Comparison of ENCODE assay signal across 15 mouse cellular contexts in the genomic region with DNA sequence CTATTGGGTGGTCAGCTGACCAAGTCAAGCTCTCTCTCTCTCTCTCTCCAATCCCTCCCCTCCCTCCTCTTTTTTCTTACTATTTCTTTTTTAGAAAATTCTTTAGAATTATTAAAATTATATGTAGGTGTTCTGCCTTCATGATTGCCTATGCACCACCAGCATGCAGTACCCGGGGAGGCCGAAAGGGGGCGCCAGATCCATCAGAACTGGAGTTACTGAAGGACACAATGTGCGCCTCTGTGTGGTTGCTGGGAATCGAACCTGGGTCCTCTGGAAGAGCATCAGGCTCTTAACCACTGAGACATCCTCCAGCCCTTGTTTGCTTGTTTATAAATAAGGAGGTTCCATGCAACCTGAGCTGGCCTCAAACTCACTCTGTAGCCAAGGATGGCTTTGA. TPM values are rescaled to one million over a fixed set of nuclear protein-coding genes. Genes with fewer than 3 reads are reported as not detected.
DNase-seq lines count a peak whose midpoint lies in the region; ATAC-seq and TF ChIP-seq lines count a peak whose summit lies in the region.
"Had no signal": no experiment of that assay in that cellular context is flagged by ENCODE, and none has a peak within 500 bp of the region (broad histone marks: within the 10 kb centered on the region; RNA-seq: fewer than 3 reads in every experiment).

No protein-coding gene starts in this region.

- TF ChIP-seq EP300 in liver, postnatal 0 days (IDR thresholded peaks at IDR 0.05; ENCODE audit: low read depth) = no peak

- H3K9me3 ChIP-seq in hindbrain, embryonic 13.5 days = no peaks in the 10 kb centered on the region
- no peaks in the 10 kb centered on the region for H3K9me3 ChIP-seq in hindbrain, embryonic 10.5 days
- H3K9me3 ChIP-seq in liver, postnatal 0 days (ENCODE audit: low read length) = no peaks in the 10 kb centered on the region
- no peaks in the 10 kb centered on the region for H3K9me3 ChIP-seq in liver, embryonic 12.5 days (replicated peaks)

- H3K9ac ChIP-seq in hindbrain, embryonic 13.5 days = no peak overlapping the region
- no peak overlapping the region for H3K9ac ChIP-seq in liver, postnatal 0 days (replicated peaks)
- H3K9ac ChIP-seq in liver, embryonic 12.5 days = no peak overlapping the region

- no peak for ATAC-seq in hindbrain, embryonic 13.5 days (ENCODE audit: low FRiP score)
- ATAC-seq in liver, postnatal 0 days = no peak
- no peak for ATAC-seq in liver, embryonic 12.5 days

- DNase-seq in hindbrain, embryonic 10.5 days (ENCODE audit: low spot score) = no peak
- no peak for DNase-seq in liver, postnatal 0 days
- DNase-seq in B cell, adult 2 months = peak; percentile 33 to 34
- DNase-seq in R1 (ENCODE audit: low read depth, low spot score) = peak; percentile 62
- DNase-seq in adrenal gland, adult 8-10 months = no peak
- DNase-seq in urinary bladder, postnatal 36 days (ENCODE audit: low spot score in 2 of 2) = no peak
- DNase-seq: adrenal gland, postnatal 14 days; embryo, embryonic 11 days; heart, adult 18-20 months; heart, postnatal 10 days; kidney, adult 11 months; lung, adult 18-20 months had no signal

- H3K4me1 ChIP-seq in hindbrain, embryonic 13.5 days (replicated peaks) = peaks cover 49% of the 10 kb centered on the region
- peaks cover 41% of the 10 kb centered on the region for H3K4me1 ChIP-seq in hindbrain, embryonic 10.5 days (replicated peaks)
- no peaks in the 10 kb centered on the region for H3K4me1 ChIP-seq in liver, postnatal 0 days (ENCODE audit: insufficient read depth)
- H3K4me1 ChIP-seq in liver, embryonic 12.5 days = 0 out of 2 replicates have a peak, but pooled peaks cover 2% of the 10 kb centered on the region

- no peak overlapping the region for H3K4me2 ChIP-seq in hindbrain, embryonic 13.5 days
- H3K4me2 ChIP-seq in liver, postnatal 0 days (ENCODE audit: low read depth, low read length) = no peak overlapping the region
- no peak overlapping the region for H3K4me2 ChIP-seq in liver, embryonic 12.5 days

- peak; percentile 54 for TF ChIP-seq CTCF in liver, postnatal 0 days (IDR thresholded peaks at IDR 0.05; ENCODE audit: low read depth)

- H3K4me3 ChIP-seq in hindbrain, embryonic 13.5 days = no peak overlapping the region
- no peak overlapping the region for H3K4me3 ChIP-seq in hindbrain, embryonic 10.5 days
- H3K4me3 ChIP-seq in liver, postnatal 0 days (ENCODE audit: low read depth, low read length) = no peak overlapping the region
- no peak overlapping the region for H3K4me3 ChIP-seq in liver, embryonic 12.5 days
- H3K4me3 ChIP-seq: erythroblast, embryonic 14.5 days had no signal

- WGBS in hindbrain, embryonic 13.5 days = 81% methylated on average over 5 of the region's 5 CpGs
- 85% methylated on average over 5 of the region's 5 CpGs for WGBS in hindbrain, embryonic 10.5 days
- 70% methylated on average over 5 of the region's 5 CpGs for WGBS in liver, postnatal 0 days (ENCODE audit: insufficient replicate concordance)
- 62% methylated on average over 5 of the region's 5 CpGs for WGBS in liver, embryonic 12.5 days (ENCODE audit: insufficient replicate concordance)

- peak overlapping the region; percentile 85; the same call in 1 of the 2 replicates for H3K27ac ChIP-seq in hindbrain, embryonic 13.5 days
- no peak overlapping the region for H3K27ac ChIP-seq in hindbrain, embryonic 10.5 days
- no peak overlapping the region for H3K27ac ChIP-seq in liver, postnatal 0 days (ENCODE audit: low read depth)
- no peak overlapping the region for H3K27ac ChIP-seq in liver, embryonic 12.5 days

- H3K36me3 ChIP-seq in hindbrain, embryonic 13.5 days = no peaks in the 10 kb centered on the region
- no peaks in the 10 kb centered on the region for H3K36me3 ChIP-seq in hindbrain, embryonic 10.5 days
- H3K36me3 ChIP-seq in liver, postnatal 0 days (replicated peaks; ENCODE audit: insufficient read depth, low read length) = no peaks in the 10 kb centered on the region
- no peaks in the 10 kb centered on the region for H3K36me3 ChIP-seq in liver, embryonic 12.5 days

- peaks cover 55% of the 10 kb centered on the region for H3K27me3 ChIP-seq in hindbrain, embryonic 13.5 days
- H3K27me3 ChIP-seq in hindbrain, embryonic 10.5 days (ENCODE audit: insufficient read depth, poor library complexity, severe bottlenecking) = peaks cover 48% of the 10 kb centered on the region
- peaks cover 7% of the 10 kb centered on the region; the same call in 1 of the 2 replicates for H3K27me3 ChIP-seq in liver, postnatal 0 days (ENCODE audit: insufficient read depth, low read length)
- peaks cover 43% of the 10 kb centered on the region for H3K27me3 ChIP-seq in liver, embryonic 12.5 days (replicated peaks)

RNA-seq across cellular contexts. Expression of gene Laptm5, which starts 39.5 kb away (rescaled TPM):
- polyA plus RNA-seq in hindbrain, embryonic 13.5 days (2015; fragmentation: Nextera tagmentation; extraction: Ambion mirVana) = 29.4 and 31.4 TPM in 2 replicates
- 21.3 and 25.9 TPM in 2 replicates for polyA plus RNA-seq in hindbrain, embryonic 10.5 days (2016; fragmentation: Nextera tagmentation; extraction: Ambion mirVana)
- 109 and 113 TPM in 2 replicates for polyA plus RNA-seq in liver, postnatal 0 days (2015; fragmentation: Nextera tagmentation; extraction: Ambion mirVana)
- 61.1 and 64.3 TPM in 2 replicates for polyA plus RNA-seq in liver, embryonic 12.5 days (2016; fragmentation: Nextera tagmentation; extraction: Ambion mirVana)
- 10 to 100 TPM; 21.1 to 57.8 (median 37.6) TPM for total RNA-seq in adrenal gland, adult 8-10 months (2022)

Comparison
In these comparisons a context has a peak if more than half of its experiments do, and no peak if none do; other contexts are left out.
1. DNase-seq: peak in B cell, adult 2 months (2 of 2) and R1 (single experiment); none in hindbrain, embryonic 10.5 days (single experiment), liver, postnatal 0 days (single experiment), adrenal gland, adult 8-10 months (single experiment) and urinary bladder, postnatal 36 days (0 of 2).